Comparison of ENCODE assay signal across 24 mouse cellular contexts in genomic region chr2:132235975-132236374, GRCm38 (mm10). TPM values are rescaled to one million over a fixed set of nuclear protein-coding genes. Genes with fewer than 3 reads are reported as not detected.
A peak's percentile ranks its signal among the peaks of the same experiment; 100 is the strongest.
DNase-seq lines count a peak whose midpoint lies in the region; ATAC-seq and TF ChIP-seq lines count a peak whose summit lies in the region.
"Had no signal": no experiment of that assay in that cellular context is flagged by ENCODE, and none has a peak within 500 bp of the region (broad histone marks: within the 10 kb centered on the region; RNA-seq: fewer than 3 reads in every experiment).

No protein-coding gene starts in this region.

- no peak overlapping the region for H3K9ac ChIP-seq in kidney, embryonic 16.5 days (replicated peaks; ENCODE audit: low read length)
- no peak overlapping the region for H3K9ac ChIP-seq in kidney, embryonic 15.5 days
- H3K9ac ChIP-seq in intestine, embryonic 15.5 days = no peak overlapping the region
- H3K9ac ChIP-seq: hindbrain, embryonic 12.5 days had no signal

- H3K4me2 ChIP-seq in kidney, embryonic 16.5 days (replicated peaks; ENCODE audit: low read depth, low read length) = no peak overlapping the region
- H3K4me2 ChIP-seq in kidney, embryonic 15.5 days = no peak overlapping the region
- H3K4me2 ChIP-seq in intestine, embryonic 15.5 days (replicated peaks) = no peak overlapping the region
- H3K4me2 ChIP-seq: hindbrain, embryonic 12.5 days had no signal

- H3K27me3 ChIP-seq in kidney, embryonic 16.5 days (ENCODE audit: insufficient read depth, low read length) = no peaks in the 10 kb centered on the region
- H3K27me3 ChIP-seq in kidney, embryonic 15.5 days = no peaks in the 10 kb centered on the region
- no peaks in the 10 kb centered on the region for H3K27me3 ChIP-seq in intestine, embryonic 15.5 days (replicated peaks)
- H3K27me3 ChIP-seq in small intestine, adult 2 months (ENCODE audit: control insufficient read depth, insufficient read depth, low read length) = no peaks in the 10 kb centered on the region
- H3K27me3 ChIP-seq: hindbrain, embryonic 12.5 days had no signal

- H3K27ac ChIP-seq in kidney, embryonic 16.5 days (ENCODE audit: low read length) = no peak overlapping the region
- H3K27ac ChIP-seq in kidney, embryonic 15.5 days = no peak overlapping the region
- H3K27ac ChIP-seq in intestine, embryonic 15.5 days = 0 out of 2 replicates have a peak overlapping the region, but pooled peaks have one; percentile 6
- peak overlapping the region; percentile 97 for H3K27ac ChIP-seq in small intestine, adult 2 months (ENCODE audit: insufficient read depth, low read depth, low read length)
- H3K27ac ChIP-seq: embryonic facial prominence, embryonic 10.5 days; forebrain, embryonic 10.5 days; gastrocnemius, adult 2 months; heart, embryonic 10.5 days; hindbrain, embryonic 12.5 days had no signal

- TF ChIP-seq CTCF in small intestine, adult 2 months (IDR thresholded peaks at IDR 0.05; ENCODE audit: extremely low read depth, insufficient read length, insufficient replicate concordance, low read depth, low read length) = no peak

- DNase-seq in urinary bladder, adult 18-20 months (ENCODE audit: low spot score in 2 of 2) = no peak
- no peak for DNase-seq in embryo, embryonic 10 days (ENCODE audit: low spot score)
- DNase-seq: B cell, adult 2 months; cerebellum, adult 18-20 months; cerebellum, adult 9-11 months; cerebellum, postnatal 36 days; gastrocnemius, adult 2 months; gastrocnemius, postnatal 25 days; heart, adult 11 months; heart, postnatal 10 days; heart, postnatal 4 days had no signal

- TF ChIP-seq POLR2A in small intestine, adult 2 months (IDR thresholded peaks at IDR 0.05; ENCODE audit: low read depth, low read length) = no peak; the same call in 1 of the 2 replicates

- H3K9me3 ChIP-seq in kidney, embryonic 16.5 days (ENCODE audit: low read length) = no peaks in the 10 kb centered on the region
- H3K9me3 ChIP-seq in kidney, embryonic 15.5 days (replicated peaks) = no peaks in the 10 kb centered on the region
- H3K9me3 ChIP-seq in intestine, embryonic 15.5 days = no peaks in the 10 kb centered on the region
- H3K9me3 ChIP-seq: embryonic facial prominence, embryonic 10.5 days; forebrain, embryonic 10.5 days; G1E; heart, embryonic 10.5 days; hindbrain, embryonic 12.5 days had no signal

- H3K4me1 ChIP-seq in kidney, embryonic 16.5 days (ENCODE audit: insufficient read depth, low read length) = peaks cover 14% of the 10 kb centered on the region; the same call in 1 of the 2 replicates
- H3K4me1 ChIP-seq in kidney, embryonic 15.5 days = peaks cover 13% of the 10 kb centered on the region
- H3K4me1 ChIP-seq in intestine, embryonic 15.5 days (replicated peaks) = 0 out of 2 replicates have a peak, but pooled peaks cover 7% of the 10 kb centered on the region
- H3K4me1 ChIP-seq in small intestine, adult 2 months (ENCODE audit: control insufficient read depth, insufficient read depth, insufficient read length, low read length) = peaks cover 45% of the 10 kb centered on the region; the same call in 1 of the 2 replicates
- H3K4me1 ChIP-seq: hindbrain, embryonic 12.5 days had no signal

- peak; percentile 61; the same call in 1 of the 2 replicates for ATAC-seq in kidney, embryonic 16.5 days (ENCODE audit: low FRiP score, low TSS enrichment)
- no peak for ATAC-seq in kidney, embryonic 15.5 days (replicated peaks; ENCODE audit: low FRiP score)
- ATAC-seq in erythroid progenitor cell, adult 5-6 weeks (replicated peaks; ENCODE audit: low FRiP score, poor library complexity, severe bottlenecking) = 0 out of 2 replicates have a peak, but pooled peaks have one; percentile 18
- ATAC-seq in intestine, embryonic 15.5 days = peak; percentile 75
- ATAC-seq: CD4-positive, CD25-positive, alpha-beta regulatory T cell, adult 4 months; forebrain, embryonic 14.5 days; hindbrain, embryonic 16.5 days had no signal

- WGBS in kidney, embryonic 16.5 days = 77% methylated on average over 7 of the region's 7 CpGs
- WGBS in kidney, embryonic 15.5 days = 73% methylated on average over 7 of the region's 7 CpGs
- WGBS in intestine, embryonic 15.5 days = 58% methylated on average over 7 of the region's 7 CpGs
- 30% methylated on average over 7 of the region's 7 CpGs for WGBS in small intestine, adult 2 months

- no peaks in the 10 kb centered on the region for H3K36me3 ChIP-seq in kidney, embryonic 16.5 days (ENCODE audit: insufficient read depth, low read length)
- peaks cover under 1% of the 10 kb centered on the region; the same call in 1 of the 2 replicates for H3K36me3 ChIP-seq in kidney, embryonic 15.5 days
- H3K36me3 ChIP-seq in intestine, embryonic 15.5 days = no peaks in the 10 kb centered on the region
- no peaks in the 10 kb centered on the region for H3K36me3 ChIP-seq in small intestine, adult 2 months (ENCODE audit: control insufficient read depth, insufficient read depth, low read length)
- H3K36me3 ChIP-seq: embryonic facial prominence, embryonic 10.5 days; heart, embryonic 10.5 days; hindbrain, embryonic 12.5 days had no signal

- no peak overlapping the region for H3K4me3 ChIP-seq in kidney, embryonic 16.5 days (ENCODE audit: low read length)
- H3K4me3 ChIP-seq in kidney, embryonic 15.5 days (replicated peaks) = no peak overlapping the region
- H3K4me3 ChIP-seq in intestine, embryonic 15.5 days (replicated peaks) = no peak overlapping the region
- no peak overlapping the region for H3K4me3 ChIP-seq in small intestine, adult 2 months (ENCODE audit: low read depth, low read length)
- H3K4me3 ChIP-seq: embryonic facial prominence, embryonic 10.5 days; forebrain, embryonic 10.5 days; gastrocnemius, adult 2 months; heart, embryonic 10.5 days; hindbrain, embryonic 12.5 days had no signal

RNA-seq across cellular contexts. Expression of gene Tmem230, which starts 11.6 kb away (rescaled TPM):
- 49.8 and 50.1 TPM in 2 replicates for polyA plus RNA-seq in kidney, embryonic 16.5 days (2015; fragmentation: Nextera tagmentation; extraction: Ambion mirVana)
- 44.3 and 45.8 TPM in 2 replicates for polyA plus RNA-seq in kidney, embryonic 15.5 days (2015; fragmentation: Nextera tagmentation; extraction: Ambion mirVana)
- total RNA-seq in erythroid progenitor cell, adult 5-6 weeks (2015; ENCODE audit: low replicate concordance) = 19.7 and 28.8 TPM in 2 replicates
- 10.1 and 11.7 TPM in 2 replicates for total RNA-seq in erythroid progenitor cell, adult 5-6 weeks (2017; ENCODE audit: low replicate concordance)
- 42.5 and 43.3 TPM in 2 replicates for polyA plus RNA-seq in intestine, embryonic 15.5 days (2015; fragmentation: Nextera tagmentation; extraction: Ambion mirVana)
- polyA plus RNA-seq in small intestine, adult 2 months (2012; rRNA removed) = 112 and 227 TPM in 2 replicates

RNA-seq across cellular contexts. Expression of gene Pcna, which starts 17.1 kb away (rescaled TPM):
- 248 and 265 TPM in 2 replicates for polyA plus RNA-seq in kidney, embryonic 16.5 days (2015; fragmentation: Nextera tagmentation; extraction: Ambion mirVana)
- 263 and 284 TPM in 2 replicates for polyA plus RNA-seq in kidney, embryonic 15.5 days (2015; fragmentation: Nextera tagmentation; extraction: Ambion mirVana)
- 898 and 1,003 TPM in 2 replicates for total RNA-seq in erythroid progenitor cell, adult 5-6 weeks (2015; ENCODE audit: low replicate concordance)
- total RNA-seq in erythroid progenitor cell, adult 5-6 weeks (2017; ENCODE audit: low replicate concordance) = 562 and 723 TPM in 2 replicates
- polyA plus RNA-seq in intestine, embryonic 15.5 days (2015; fragmentation: Nextera tagmentation; extraction: Ambion mirVana) = 247 and 259 TPM in 2 replicates
- 32.6 and 54.9 TPM in 2 replicates for polyA plus RNA-seq in small intestine, adult 2 months (2012; rRNA removed)

RNA-seq across cellular contexts. Expression of gene Cds2, which starts 27.0 kb away (rescaled TPM):
- 26.6 and 28.1 TPM in 2 replicates for polyA plus RNA-seq in kidney, embryonic 16.5 days (2015; fragmentation: Nextera tagmentation; extraction: Ambion mirVana)
- polyA plus RNA-seq in kidney, embryonic 15.5 days (2015; fragmentation: Nextera tagmentation; extraction: Ambion mirVana) = 19.8 and 30.2 TPM in 2 replicates
- 12.6 and 16.2 TPM in 2 replicates for total RNA-seq in erythroid progenitor cell, adult 5-6 weeks (2015; ENCODE audit: low replicate concordance)
- 5.9 and 7.9 TPM in 2 replicates for total RNA-seq in erythroid progenitor cell, adult 5-6 weeks (2017; ENCODE audit: low replicate concordance)
- polyA plus RNA-seq in intestine, embryonic 15.5 days (2015; fragmentation: Nextera tagmentation; extraction: Ambion mirVana) = 19.9 and 25.1 TPM in 2 replicates
- 9.6 and 21.2 TPM in 2 replicates for polyA plus RNA-seq in small intestine, adult 2 months (2012; rRNA removed)

Comparison
In these comparisons a context has a peak if more than half of its experiments do, and no peak if none do; other contexts are left out.
1. H3K27ac ChIP-seq: peak in intestine, embryonic 15.5 days (single experiment) and small intestine, adult 2 months (single experiment); none in kidney, embryonic 16.5 days (single experiment) and kidney, embryonic 15.5 days (single experiment).